Mouse (Mus musculus) layer of hippocampus, postnatal 10 days (tissue): ENCODE data around the gene Sertad4. TPM values are rescaled to one million over a fixed set of nuclear protein-coding genes. Genes with fewer than 3 reads are reported as not detected.

ENCODE experiments used
- DNase-seq, 2 experiments: peaks; one replicate each; pipeline ENCODE4 v3.0.0; 2021; ENCODE audit warnings: low spot score in 2 of 2
- total RNA-seq, 2 experiments: library from RNA; stranded (reverse); gene quantifications; 2 replicates each; pipeline ENCODE4 v1.2.3; 2021

Sertad4 gene
- total RNA-seq, 2 experiments from 2014 or later, result 29.4 to 30.1 TPM

DNA sequence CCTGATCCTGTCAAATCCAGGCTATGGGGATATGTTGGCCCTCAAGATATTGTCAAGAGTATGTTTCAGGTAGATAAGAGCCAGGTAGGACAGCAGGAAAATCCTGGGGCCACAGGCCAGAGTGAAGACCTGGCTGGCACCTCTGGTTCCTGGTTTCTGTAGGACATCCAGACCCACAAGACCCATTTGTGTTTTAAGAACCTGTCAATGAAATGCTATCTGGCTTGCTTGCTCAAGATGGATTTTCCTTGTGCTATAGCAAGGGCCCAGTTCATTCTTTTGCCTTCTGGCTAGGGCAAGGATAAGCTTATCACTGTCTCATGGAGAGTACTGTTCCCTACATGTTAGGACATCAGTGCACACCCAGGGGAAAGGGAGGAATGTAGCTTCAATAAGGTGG, 3.5 kb downstream of the Sertad4 start:
- no peak for DNase-seq

- no peak for DNase-seq
Measured at GRCm38 (mm10) chr1:192851640-192852039, 3.9 kb downstream of the Sertad4 start.

DNA sequence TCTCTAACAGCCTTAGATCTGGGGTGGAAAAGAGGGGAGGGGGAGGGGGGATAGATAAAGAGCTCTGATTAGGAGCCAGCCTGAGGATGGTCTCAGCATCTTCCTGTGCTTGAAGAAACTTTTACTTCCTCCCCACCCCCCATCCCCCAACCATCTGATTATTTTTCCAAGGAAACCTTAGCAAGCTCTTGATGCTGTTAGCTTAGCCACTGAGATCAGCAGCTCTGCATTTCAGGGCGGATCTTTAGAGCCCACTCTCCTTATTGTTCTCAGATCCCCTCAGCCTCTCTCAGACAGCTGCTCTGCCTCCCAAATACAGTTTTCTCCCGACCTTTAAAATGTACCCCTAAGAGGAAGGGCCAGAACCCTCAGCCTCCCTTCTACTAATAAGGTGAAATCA, 4.4 kb downstream of the Sertad4 start:
- DNase-seq, result no peak

DNA sequence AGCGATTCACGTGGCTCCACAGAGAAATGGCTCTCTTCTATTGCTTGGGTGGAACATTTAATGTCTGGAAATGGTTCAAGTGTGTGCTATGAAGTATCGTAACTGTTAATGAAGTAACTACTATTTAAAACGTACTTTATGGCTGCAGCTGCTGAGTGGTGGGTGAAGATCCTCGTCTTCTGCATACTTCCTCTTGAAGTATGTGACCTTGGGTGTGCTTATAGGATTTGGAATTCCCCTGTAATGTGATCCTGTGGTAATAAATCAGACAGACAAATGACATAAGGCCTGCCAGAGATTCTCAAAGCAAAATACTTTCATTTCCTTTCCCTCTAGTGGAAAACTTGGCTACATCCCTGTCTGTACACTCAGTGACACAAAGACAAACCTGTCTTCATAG, 5.9 kb downstream of the Sertad4 start:
- DNase-seq, result no peak

DNA sequence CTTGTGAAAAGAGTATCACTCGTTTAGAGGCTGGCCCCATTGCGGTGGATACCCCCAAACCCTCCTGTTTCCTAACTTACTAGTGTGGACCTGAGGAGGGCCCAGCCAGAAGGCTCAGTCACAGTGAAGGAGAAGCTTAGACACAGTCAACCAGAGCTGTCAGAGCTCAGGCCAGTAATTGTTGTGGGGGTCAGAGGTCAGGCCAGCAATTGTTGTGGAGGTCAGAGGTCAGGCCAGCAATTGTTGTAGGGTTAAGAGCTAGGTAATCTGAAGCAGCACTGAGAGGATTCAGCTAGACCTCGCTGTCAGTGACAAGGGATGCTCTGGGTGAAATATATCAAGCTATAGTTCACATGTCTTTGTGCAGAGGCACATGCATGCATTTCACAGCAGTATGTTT, 8.3 kb downstream of the Sertad4 start:
- no peak for DNase-seq

- no peak for DNase-seq
Measured at GRCm38 (mm10) chr1:192841094-192841813, 14.3 kb downstream of the Sertad4 start.

DNA sequence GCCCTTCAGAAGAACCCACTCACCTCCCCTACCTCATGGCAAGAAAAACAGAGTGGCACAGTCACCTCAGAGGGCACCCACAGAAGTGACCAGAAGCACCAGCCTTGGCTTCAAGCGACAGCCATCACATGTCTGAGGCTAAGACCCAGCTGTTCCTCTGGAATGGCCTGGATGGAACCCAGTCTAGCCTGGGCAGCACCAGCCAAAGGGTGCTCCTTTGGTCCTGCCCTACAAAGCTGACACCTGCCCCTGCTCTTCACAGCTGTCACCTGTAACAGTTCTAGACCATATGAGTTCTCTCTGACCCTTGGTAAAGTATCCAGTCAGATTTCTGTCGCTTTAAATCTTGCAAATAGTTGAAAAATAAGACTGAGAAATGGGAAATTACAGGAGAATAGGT, 14.9 kb downstream of the Sertad4 start:
- no peak for DNase-seq

DNA sequence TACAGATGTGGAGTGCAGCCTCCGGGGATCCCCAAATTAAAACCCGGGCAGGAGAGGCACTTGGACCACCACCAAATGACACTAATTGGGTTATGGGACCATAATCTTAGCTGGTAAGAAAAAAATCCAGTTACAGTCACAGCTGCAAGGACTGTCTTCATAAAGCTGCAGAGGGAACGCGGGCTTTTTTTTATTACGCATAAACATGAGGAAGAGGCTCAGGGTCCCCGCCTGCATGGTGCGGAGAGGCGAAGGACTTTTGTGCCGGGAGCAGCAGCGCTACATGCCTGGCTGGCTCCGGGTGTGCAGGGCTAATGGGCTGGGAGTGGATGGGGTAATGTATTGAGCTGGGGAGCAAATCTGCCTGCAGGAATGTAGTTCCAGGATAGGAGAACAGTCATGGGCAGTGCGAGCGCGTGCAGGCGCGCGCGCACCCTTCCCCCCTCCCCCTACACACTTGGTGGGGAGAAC, 20.3 kb downstream of the Sertad4 start:
- DNase-seq, result peak; percentile 33 to 46

GRCm38 (mm10) chr1:192834361-192835210, 21.0 kb downstream of the Sertad4 start:
- DNase-seq, result peak; percentile 76 to 85

DNA sequence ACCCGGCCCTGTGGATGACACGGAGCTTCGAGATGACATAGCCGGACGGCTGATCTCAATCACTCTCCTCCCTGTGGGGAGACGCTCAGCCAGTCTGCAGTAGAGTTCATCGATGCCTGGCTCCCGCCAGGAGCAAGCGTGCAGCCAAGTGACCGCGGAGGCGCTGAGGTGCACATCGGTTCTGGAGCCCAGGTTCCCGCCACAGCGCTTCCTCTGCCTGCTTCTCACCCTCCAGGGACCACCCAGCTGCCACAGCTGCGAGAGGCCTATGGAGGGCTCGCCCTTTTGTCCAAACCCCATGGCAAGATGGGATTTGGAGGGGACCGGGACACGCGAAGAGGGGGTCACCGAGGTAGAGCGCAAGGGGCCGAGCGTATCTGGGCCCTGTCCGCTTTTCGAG, 22.0 kb downstream of the Sertad4 start:
- DNase-seq, result no peak

- no peak for DNase-seq
Measured at GRCm38 (mm10) chr1:192833097-192833496, 22.5 kb downstream of the Sertad4 start.

GRCm38 (mm10) chr1:192832338-192832737, 23.2 kb downstream of the Sertad4 start:
- no peak for DNase-seq

- no peak for DNase-seq
Measured at GRCm38 (mm10) chr1:192830444-192830843, 25.1 kb downstream of the Sertad4 start.

DNA sequence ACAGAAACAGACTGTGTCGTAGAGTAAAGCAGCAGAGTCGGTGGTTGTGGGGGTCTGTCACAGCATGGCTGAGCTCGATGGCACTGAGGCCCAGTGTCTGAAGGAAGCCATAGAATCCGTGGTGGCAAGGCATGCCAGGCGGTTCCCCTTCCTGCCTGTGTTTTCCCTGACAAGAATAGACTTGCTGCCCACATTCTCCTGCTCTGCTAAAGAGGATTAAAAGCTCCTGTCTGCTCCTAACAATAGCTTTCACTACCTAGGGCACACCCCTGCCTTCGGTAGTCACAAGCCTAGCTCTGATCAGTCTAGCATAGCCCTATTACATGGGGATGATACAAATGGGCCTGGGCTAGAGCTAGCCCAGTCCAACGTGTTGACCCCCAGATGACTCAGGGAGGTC, 26.6 kb downstream of the Sertad4 start:
- DNase-seq, result no peak

DNA sequence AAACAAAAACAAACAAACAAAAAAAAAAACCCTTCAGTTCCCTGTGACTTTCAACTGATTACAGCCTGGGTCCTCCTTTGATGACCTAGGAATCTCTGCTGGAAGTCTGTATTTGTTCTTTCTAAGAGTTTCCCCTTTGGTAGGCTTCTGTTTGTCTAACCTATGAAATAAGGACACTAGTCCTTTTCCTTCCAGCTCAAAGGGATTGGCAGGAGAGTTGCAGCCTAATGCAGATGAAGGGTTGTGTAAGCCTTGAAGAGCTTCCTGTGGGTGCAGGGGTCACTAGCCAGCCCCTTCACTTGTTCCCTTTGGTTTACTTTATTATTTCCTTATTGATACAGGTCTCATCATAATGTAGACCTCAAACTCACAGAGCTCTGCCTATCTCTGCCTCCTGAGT, 27.6 kb downstream of the Sertad4 start:
- DNase-seq, result no peak

GRCm38 (mm10) chr1:192825746-192826145, 29.8 kb downstream of the Sertad4 start:
- DNase-seq, result no peak

DNA sequence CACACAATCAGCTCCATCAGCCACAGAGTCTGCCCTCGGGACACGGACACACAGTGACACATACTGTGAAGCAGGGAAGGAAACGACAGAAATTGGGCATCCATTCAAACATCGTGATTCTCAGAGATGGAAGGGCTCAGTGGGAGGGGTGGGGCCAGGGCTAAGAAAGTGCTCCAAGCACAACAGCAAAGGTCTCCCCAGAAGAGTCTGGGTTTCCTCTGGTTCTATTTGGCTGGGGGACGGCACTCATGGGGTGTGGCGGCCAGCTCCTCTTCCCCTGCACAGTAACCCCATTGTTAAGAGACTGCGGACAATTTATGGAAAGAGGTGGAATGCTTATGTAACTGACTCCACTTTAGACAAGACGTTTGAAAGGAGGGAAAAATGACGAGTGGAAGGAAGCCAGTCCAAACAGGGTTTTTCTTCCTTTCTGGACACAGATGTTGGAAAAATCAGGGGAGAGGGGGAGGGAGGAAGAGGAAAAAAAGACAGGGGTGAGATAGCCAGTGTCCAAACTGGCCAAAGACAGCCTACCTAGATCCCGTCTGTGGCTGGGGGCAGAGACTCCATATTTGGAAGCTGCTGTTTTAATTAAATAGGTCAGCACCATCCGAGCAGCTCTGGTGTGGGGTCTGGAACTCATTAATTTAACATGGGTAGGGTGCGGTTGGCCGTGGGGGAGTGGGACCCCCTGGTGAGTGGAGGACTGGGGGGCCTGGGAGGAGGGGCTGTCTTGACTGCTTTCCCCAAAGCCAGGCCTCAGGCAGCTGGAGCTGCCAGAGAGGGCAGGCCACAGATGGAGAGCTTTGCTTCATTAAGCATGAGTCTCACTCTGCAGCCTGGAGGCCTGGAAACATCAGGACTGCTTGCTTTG, 32.7 kb downstream of the Sertad4 start:
- no peak for DNase-seq

- DNase-seq, result no peak
Measured at GRCm38 (mm10) chr1:192822309-192822651, 33.3 kb downstream of the Sertad4 start.

DNA sequence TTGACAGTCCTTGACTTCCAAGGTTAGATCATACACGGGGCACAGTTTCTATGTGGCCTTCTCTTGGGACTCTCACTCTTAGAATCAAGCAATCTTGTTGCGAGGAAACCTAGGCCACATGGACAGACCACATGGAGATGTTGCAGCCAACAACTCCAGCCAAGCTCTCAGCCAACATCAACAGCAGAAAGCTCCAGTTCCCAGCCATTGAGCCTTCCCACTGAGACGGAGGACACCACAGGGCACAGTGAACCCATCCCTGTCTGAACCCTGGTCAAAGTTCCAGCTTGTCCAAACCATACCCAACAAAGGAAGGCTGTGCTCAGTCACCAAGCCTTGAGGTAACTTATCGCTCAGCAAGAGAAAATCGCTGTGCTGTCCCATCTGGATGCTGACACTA, 37.2 kb downstream of the Sertad4 start:
- DNase-seq, result no peak

- no peak for DNase-seq
Measured at GRCm38 (mm10) chr1:192815789-192816188, 39.8 kb downstream of the Sertad4 start.

- no peak for DNase-seq
Measured at GRCm38 (mm10) chr1:192814700-192815099, 40.9 kb downstream of the Sertad4 start.

DNA sequence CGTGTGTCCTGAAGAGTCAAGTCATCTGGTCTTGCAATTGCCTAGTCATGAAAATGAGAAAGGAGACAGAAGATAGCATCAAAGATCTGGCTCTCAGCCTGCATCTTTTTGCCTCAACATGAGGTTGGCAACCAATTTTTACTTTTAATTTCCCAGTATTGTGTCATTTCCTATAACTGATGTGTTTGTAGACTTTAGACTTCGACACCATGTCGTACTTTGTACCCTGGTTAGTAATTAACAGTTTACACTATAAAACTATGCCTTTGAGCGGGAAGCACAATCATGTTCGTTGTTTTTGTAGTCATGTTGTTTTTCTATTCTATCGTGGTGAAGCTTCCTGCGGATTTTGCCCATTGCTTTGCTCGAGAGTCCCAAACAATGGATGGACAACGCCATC, 42.8 kb downstream of the Sertad4 start:
- DNase-seq, result no peak
